Mouse (Mus musculus) intestine, embryonic 16.5 days (tissue): ENCODE data around the gene Fstl4. TPM values are rescaled to one million over a fixed set of nuclear protein-coding genes. Genes with fewer than 3 reads are reported as not detected.
A peak's percentile ranks its signal among the peaks of the same experiment; 100 is the strongest.

ENCODE experiments used
- ATAC-seq: fragments of 200-750 bp; cut with Nextera tagmentation; 2 replicates; pipeline ENCODE4 v1.8.0; 2017; ENCODE audit warnings: moderate TSS enrichment, moderate library complexity
- H3K27ac ChIP-seq: fragments of 300-500 bp; sonication (generic); 2 replicates; pipeline ENCODE4 v1.5.1; 2014; ENCODE audit warnings: mild to moderate bottlenecking, low read length
- H3K27me3 ChIP-seq: fragments of 300-500 bp; sonication (generic); replicated peaks from 2 replicates; pipeline ENCODE4 v1.6.1; 2014; ENCODE audit warnings: low read length, control low read depth, mixed read lengths; ENCODE audit not compliant: control insufficient read depth, insufficient read depth
- H3K36me3 ChIP-seq: fragments of 300-500 bp; sonication (generic); 2 replicates; pipeline ENCODE4 v1.6.1; 2014; ENCODE audit warnings: low read length, control low read depth; ENCODE audit not compliant: control insufficient read depth, insufficient read depth
- H3K4me1 ChIP-seq: fragments of 300-500 bp; sonication (generic); 2 replicates; pipeline ENCODE4 v1.6.1; 2014; ENCODE audit warnings: low read length, control low read depth, mixed read lengths; ENCODE audit not compliant: control insufficient read depth, insufficient read depth
- H3K4me2 ChIP-seq: fragments of 300-500 bp; sonication (generic); 2 replicates; pipeline ENCODE4 v1.6.1; 2014; ENCODE audit warnings: low read depth, low read length, control low read depth
- H3K4me3 ChIP-seq: fragments of 300-500 bp; sonication (generic); 2 replicates; pipeline ENCODE4 v1.5.1; 2014; ENCODE audit warnings: mild to moderate bottlenecking, low read length
- H3K9ac ChIP-seq: fragments of 300-500 bp; sonication (generic); 2 replicates; pipeline ENCODE4 v1.6.1; 2014; ENCODE audit warnings: low read depth, low read length
- H3K9me3 ChIP-seq: fragments of 300-500 bp; sonication (generic); 2 replicates; pipeline ENCODE4 v1.6.1; 2016; ENCODE audit warnings: low read length, control low read depth; ENCODE audit not compliant: control insufficient read depth
- WGBS: fragments of 180-500 bp; shearing (Covaris S2); extraction: QIAGEN DNeasy Blood & Tissue Kit; methylation state at CpG from one replicate; pipeline ENCODE4 v1.1.7; 2014; 5-methylcytosine and 5-hydroxymethylcytosine counted together
- polyA plus RNA-seq: library from polyadenylated mRNA; unstranded; fragments of >200 nt; fragmentation: Nextera tagmentation; extraction: Ambion mirVana; gene quantifications from 2 replicates; pipeline ENCODE4 v1.2.1, GENCODE M21; 2015

Gene Fstl4
- polyA plus RNA-seq, 1 experiment from 2014 or later: 6.1 TPM

- Histone ChIP-seq H3K36me3 (no peaks in the 10 kb centered on the region), H3K4me1 (peaks cover 3% of the 10 kb centered on the region; the same call in 1 of the 2 replicates), H3K9me3 (no peaks in the 10 kb centered on the region), H3K27ac (no peak overlapping the region), H3K27me3 (no peaks in the 10 kb centered on the region), H3K4me2 (no peak overlapping the region), H3K9ac (no peak overlapping the region), H3K4me3 (no peak overlapping the region)
- 95% methylated on average over 6 of the region's 6 CpGs for WGBS
- no peak for ATAC-seq
Observed at GRCm38 (mm10) chr11:53097870-53098269, 333.4 kb downstream of the Fstl4 start.

GRCm38 (mm10) chr11:53098780-53099198 is 334.4 kb downstream of the Fstl4 start:
- Histone ChIP-seq H3K36me3 (no peaks in the 10 kb centered on the region), H3K4me3 (no peak overlapping the region), H3K9ac (no peak overlapping the region), H3K27me3 (no peaks in the 10 kb centered on the region), H3K4me2 (no peak overlapping the region), H3K27ac (no peak overlapping the region), H3K9me3 (no peaks in the 10 kb centered on the region), H3K4me1 (peaks cover 3% of the 10 kb centered on the region; the same call in 1 of the 2 replicates)
- 37% methylated on average over 3 of the region's 3 CpGs for WGBS
- peak; percentile 25; the same call in 1 of the 2 replicates for ATAC-seq

DNA sequence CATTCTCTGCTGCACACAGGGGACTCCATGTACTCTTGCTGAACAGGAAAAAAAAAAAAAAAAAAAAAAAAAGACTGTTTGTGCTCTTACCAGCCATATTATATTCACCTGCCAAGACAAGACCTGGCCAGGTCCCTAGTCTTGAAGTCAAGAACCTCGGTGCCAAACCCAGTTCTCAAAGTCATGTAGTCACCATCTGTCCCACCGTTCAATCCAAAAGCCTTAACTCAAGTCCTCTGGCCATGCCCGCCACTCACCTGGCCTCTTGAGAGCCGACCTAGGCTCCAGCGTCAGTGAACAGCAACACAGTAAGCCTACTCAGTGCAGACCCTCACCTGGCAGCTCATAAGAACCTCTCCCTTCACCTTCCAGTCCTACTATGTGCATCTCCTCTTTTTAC is 334.9 kb downstream of the Fstl4 start:
- H3K27me3 ChIP-seq: no peaks in the 10 kb centered on the region
- no peak overlapping the region for H3K27ac ChIP-seq
- H3K9ac ChIP-seq: no peak overlapping the region
- peaks cover 3% of the 10 kb centered on the region; the same call in 1 of the 2 replicates for H3K4me1 ChIP-seq
- ATAC-seq: no peak
- no peak overlapping the region for H3K4me2 ChIP-seq
- no peaks in the 10 kb centered on the region for H3K9me3 ChIP-seq
- no peaks in the 10 kb centered on the region for H3K36me3 ChIP-seq
- WGBS: 92% methylated on average over 5 of the region's 5 CpGs
- H3K4me3 ChIP-seq: no peak overlapping the region

- Histone ChIP-seq H3K36me3 (no peaks in the 10 kb centered on the region), H3K27me3 (no peaks in the 10 kb centered on the region), H3K9ac (no peak overlapping the region), H3K27ac (no peak overlapping the region), H3K4me1 (peaks cover 3% of the 10 kb centered on the region; the same call in 1 of the 2 replicates), H3K9me3 (no peaks in the 10 kb centered on the region), H3K4me3 (no peak overlapping the region), H3K4me2 (no peak overlapping the region)
- ATAC-seq: peak; percentile 73
- WGBS: 57% methylated on average over 5 of the region's 5 CpGs
Observed at GRCm38 (mm10) chr11:53101732-53102131, 337.3 kb downstream of the Fstl4 start.

DNA sequence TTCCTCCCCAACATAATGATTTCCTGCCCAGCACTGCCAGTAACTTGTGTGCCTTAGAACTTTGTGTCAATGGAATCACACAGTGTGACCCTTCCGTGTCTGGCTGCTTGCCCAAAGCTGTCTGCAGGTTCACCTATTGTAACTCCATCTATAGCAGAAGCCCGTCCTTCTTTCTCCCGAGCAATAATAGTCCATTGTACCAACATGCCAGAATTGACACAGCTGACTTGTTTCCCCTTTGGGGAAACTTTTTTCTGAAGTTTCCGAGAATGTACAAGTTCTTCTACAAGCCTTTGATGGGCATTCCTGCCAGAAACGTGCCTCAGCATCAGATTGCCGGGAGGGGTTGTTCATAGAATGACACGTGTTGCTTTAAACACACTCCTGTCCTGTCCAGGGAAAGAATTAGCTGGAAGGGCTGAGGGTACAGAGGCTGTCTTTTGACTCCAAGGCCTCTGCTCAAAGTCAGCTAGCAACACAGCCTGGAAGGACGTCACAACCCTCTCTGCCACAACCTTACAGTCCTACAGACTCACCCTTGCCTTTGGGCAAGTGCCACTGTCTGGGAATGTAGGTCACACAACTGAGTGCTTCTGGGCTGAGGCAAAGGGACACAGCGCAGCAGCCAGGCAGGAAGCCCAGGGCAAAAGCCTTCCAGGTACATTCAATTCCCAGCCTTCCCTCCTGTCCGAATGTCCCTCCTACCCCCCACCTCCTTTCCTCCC is 339.3 kb downstream of the Fstl4 start:
- H3K9ac ChIP-seq: no peak overlapping the region
- H3K36me3 ChIP-seq: no peaks in the 10 kb centered on the region
- no peak overlapping the region for H3K4me3 ChIP-seq
- no peaks in the 10 kb centered on the region for H3K27me3 ChIP-seq
- H3K4me2 ChIP-seq: no peak overlapping the region
- no peak overlapping the region for H3K27ac ChIP-seq
- H3K9me3 ChIP-seq: no peaks in the 10 kb centered on the region
- WGBS: 65% methylated on average over 10 of the region's 10 CpGs
- peaks cover 7% of the 10 kb centered on the region; the same call in 1 of the 2 replicates for H3K4me1 ChIP-seq
- ATAC-seq: no peak

- Histone ChIP-seq H3K4me1 (peaks cover 11% of the 10 kb centered on the region; the same call in 1 of the 2 replicates), H3K4me2 (no peak overlapping the region), H3K9ac (0 out of 2 replicates have a peak overlapping the region, but pooled peaks have one; percentile 30), H3K4me3 (no peak overlapping the region), H3K27ac (peak overlapping the region; percentile 62), H3K9me3 (no peaks in the 10 kb centered on the region), H3K27me3 (no peaks in the 10 kb centered on the region), H3K36me3 (no peaks in the 10 kb centered on the region)
- no peak for ATAC-seq
- 50% methylated on average over 5 of the region's 5 CpGs for WGBS
Observed at GRCm38 (mm10) chr11:53107706-53108105, 343.3 kb downstream of the Fstl4 start.

DNA sequence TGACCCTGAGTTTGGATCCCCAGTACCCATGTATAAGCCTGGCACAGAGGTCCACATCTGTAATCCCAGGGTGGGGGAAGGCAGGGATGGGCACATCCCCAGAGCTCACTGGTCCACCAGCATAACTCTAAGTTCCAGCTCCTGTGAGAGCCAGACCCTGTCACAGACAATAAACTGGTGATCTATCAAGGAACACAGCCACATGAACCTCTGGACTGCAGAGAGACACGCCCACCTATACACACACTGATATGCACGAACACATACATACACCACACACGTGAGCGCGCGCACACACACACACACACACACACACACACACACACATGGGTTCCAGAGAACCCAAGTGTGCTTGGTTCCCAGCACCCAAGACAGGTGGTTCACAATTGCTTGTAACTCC is 344.4 kb downstream of the Fstl4 start:
- WGBS: 82% methylated on average over 6 of the region's 6 CpGs
- H3K27ac ChIP-seq: peak overlapping the region; percentile 83
- H3K4me2 ChIP-seq: no peak overlapping the region
- ATAC-seq: peak; percentile 60
- H3K9me3 ChIP-seq: no peaks in the 10 kb centered on the region
- H3K27me3 ChIP-seq: no peaks in the 10 kb centered on the region
- H3K9ac ChIP-seq: no peak overlapping the region
- H3K4me3 ChIP-seq: no peak overlapping the region
- no peaks in the 10 kb centered on the region for H3K36me3 ChIP-seq
- peaks cover 11% of the 10 kb centered on the region; the same call in 1 of the 2 replicates for H3K4me1 ChIP-seq

- Histone ChIP-seq H3K9ac (no peak overlapping the region), H3K4me3 (no peak overlapping the region), H3K9me3 (no peaks in the 10 kb centered on the region), H3K4me1 (peaks cover 11% of the 10 kb centered on the region; the same call in 1 of the 2 replicates), H3K27me3 (no peaks in the 10 kb centered on the region), H3K36me3 (no peaks in the 10 kb centered on the region), H3K27ac (peak overlapping the region; percentile 83), H3K4me2 (0 out of 2 replicates have a peak overlapping the region, but pooled peaks have one; percentile 20)
- WGBS: 55% methylated on average over 6 of the region's 6 CpGs
- peak; percentile 69 for ATAC-seq
Observed at GRCm38 (mm10) chr11:53109701-53110467, 345.4 kb downstream of the Fstl4 start.

DNA sequence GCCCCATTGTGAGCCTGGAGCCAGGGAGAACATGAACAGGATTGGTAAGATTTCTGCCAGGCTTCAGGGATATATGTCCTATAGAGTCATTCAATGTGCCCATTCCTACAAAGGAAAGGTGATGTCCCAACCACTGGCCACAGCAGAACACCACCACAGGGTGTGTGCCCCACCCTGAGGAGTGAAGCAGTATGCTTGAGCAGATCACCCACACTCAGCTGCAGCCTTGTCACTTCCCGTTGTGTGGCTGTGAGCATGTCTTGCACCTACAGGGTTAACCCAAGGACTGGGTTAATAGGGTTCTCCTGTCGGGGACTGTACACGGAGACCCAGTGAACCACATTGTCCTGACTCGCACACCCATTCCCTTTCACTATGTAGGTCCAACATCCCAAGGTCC is 351.3 kb downstream of the Fstl4 start:
- Histone ChIP-seq H3K4me2 (no peak overlapping the region), H3K36me3 (no peaks in the 10 kb centered on the region), H3K4me1 (peaks cover 7% of the 10 kb centered on the region), H3K27me3 (no peaks in the 10 kb centered on the region), H3K9me3 (no peaks in the 10 kb centered on the region), H3K27ac (no peak overlapping the region), H3K4me3 (no peak overlapping the region), H3K9ac (no peak overlapping the region)
- WGBS: 78% methylated on average over 4 of the region's 4 CpGs
- ATAC-seq: no peak
